Mouse (Mus musculus): ENCODE results near the gene Dapk2. TPM values are rescaled to one million over a fixed set of nuclear protein-coding genes. Genes with fewer than 3 reads are reported as not detected.

Gene Dapk2
- polyA plus RNA-seq, 1 experiment from 2014 or later: 1.5 TPM

Other genes starting within 250 kb of the Dapk2 start
- gene Trip4, start 249.4 kb upstream of the Dapk2 start, polyA plus RNA-seq (2015; fragmentation: Nextera tagmentation; extraction: Ambion mirVana): 33.6 and 33.8 TPM in 2 replicates
- 22.9 and 24.8 TPM in 2 replicates for gene Csnk1g1, start 249.3 kb upstream of the Dapk2 start, polyA plus RNA-seq (2015; fragmentation: Nextera tagmentation; extraction: Ambion mirVana)
- gene Ppib, start 98.0 kb upstream of the Dapk2 start, polyA plus RNA-seq (2015; fragmentation: Nextera tagmentation; extraction: Ambion mirVana): 376 and 380 TPM in 2 replicates
- 6.9 and 8.0 TPM in 2 replicates for gene Snx22, start 88.5 kb upstream of the Dapk2 start, polyA plus RNA-seq (2015; fragmentation: Nextera tagmentation; extraction: Ambion mirVana)
- gene Snx1, start 31.6 kb upstream of the Dapk2 start, polyA plus RNA-seq (2015; fragmentation: Nextera tagmentation; extraction: Ambion mirVana): 90.2 and 93.1 TPM in 2 replicates
- gene Ciao2a, start 31.6 kb upstream of the Dapk2 start, polyA plus RNA-seq (2015; fragmentation: Nextera tagmentation; extraction: Ambion mirVana): 91.2 and 94.1 TPM in 2 replicates
- gene Herc1, start 192.2 kb downstream of the Dapk2 start, polyA plus RNA-seq (2015; fragmentation: Nextera tagmentation; extraction: Ambion mirVana): 47.8 and 48.9 TPM in 2 replicates

All from hindbrain, embryonic 13.5 days (tissue).